Mouse (Mus musculus) thymus, adult 2 months (tissue): ENCODE data around the gene Atp10a. TPM values are rescaled to one million over a fixed set of nuclear protein-coding genes. Genes with fewer than 3 reads are reported as not detected.
"Not testable (repeated sequence)": the region's sequence is repeated elsewhere in the genome, so short reads cannot be mapped to it uniquely, and the experiment has no call there.

Experiments used
- DNase-seq: peaks from one replicate; pipeline ENCODE4 v3.0.0; 2021
- H3K27ac ChIP-seq: fragments of 200-500 bp; 2 replicates; pipeline ENCODE4 v1.5.1; 2012; ENCODE audit warnings: low read length, control low read depth; ENCODE audit not compliant: control insufficient read depth, insufficient read depth
- H3K27me3 ChIP-seq: fragments of 200-500 bp; 2 replicates; pipeline ENCODE4 v1.6.1; 2012; ENCODE audit warnings: mild to moderate bottlenecking, low read length, moderate library complexity, mixed read lengths; ENCODE audit not compliant: control insufficient read depth, insufficient read depth
- H3K36me3 ChIP-seq: fragments of 200-500 bp; 2 replicates; pipeline ENCODE4 v1.6.1; 2012; ENCODE audit warnings: mild to moderate bottlenecking, low read length, moderate library complexity; ENCODE audit not compliant: control insufficient read depth, insufficient read depth
- H3K4me1 ChIP-seq: fragments of 200-500 bp; replicated peaks from 2 replicates; pipeline ENCODE4 v1.6.1; 2012; ENCODE audit warnings: low read length; ENCODE audit not compliant: control insufficient read depth, insufficient read depth
- H3K4me3 ChIP-seq: fragments of 200-500 bp; 2 replicates; pipeline ENCODE4 v1.5.1; 2012; ENCODE audit warnings: mild to moderate bottlenecking, low read length, control low read depth, moderate library complexity; ENCODE audit not compliant: control insufficient read depth, insufficient read depth
- CTCF ChIP-seq: fragments of 200-500 bp; IDR thresholded peaks from 2 replicates; pipeline ENCODE4 v1.5.1; 2012; ENCODE audit warnings: mild to moderate bottlenecking, control low read depth, low read length, moderate library complexity, borderline replicate concordance; ENCODE audit not compliant: control insufficient read depth, poor library complexity, insufficient read depth; ENCODE audit errors: extremely low read depth
- POLR2A ChIP-seq: fragments of 200-500 bp; IDR thresholded peaks from 2 replicates; pipeline ENCODE4 v1.6.1; 2012; ENCODE audit warnings: mild to moderate bottlenecking, low read length, control low read depth, moderate library complexity; ENCODE audit not compliant: control insufficient read depth, poor library complexity, insufficient read depth; ENCODE audit errors: extremely low read depth
- WGBS: fragments of 180-500 bp; shearing (Covaris S2); methylation state at CpG from one replicate; pipeline ENCODE4 v1.1.7; 2018; 5-methylcytosine and 5-hydroxymethylcytosine counted together
- polyA plus RNA-seq: library from polyadenylated mRNA; depleted of rRNA; stranded (reverse); fragments of >200 nt; gene quantifications from 2 replicates; pipeline ENCODE4 v1.2.3, GENCODE M21; 2012

Gene Atp10a
- polyA plus RNA-seq, 1 experiment, result 54.8 TPM

DNA sequence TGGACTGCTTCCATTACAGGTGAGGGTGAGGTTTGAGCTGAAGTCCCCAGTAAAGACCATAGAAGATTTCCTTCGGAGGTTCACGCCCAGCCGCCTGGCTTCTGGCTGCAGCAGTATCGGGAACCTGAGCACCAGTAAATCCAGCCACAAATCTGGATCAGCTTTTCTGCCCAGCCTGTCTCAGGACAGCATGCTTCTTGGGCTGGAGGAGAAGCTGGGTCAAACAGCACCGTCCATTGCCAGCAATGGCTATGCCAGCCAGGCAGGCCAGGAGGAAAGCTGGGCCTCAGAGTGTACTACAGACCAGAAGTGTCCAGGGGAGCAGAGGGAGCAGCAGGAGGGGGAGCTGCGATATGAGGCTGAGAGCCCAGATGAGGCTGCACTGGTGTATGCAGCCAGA, 141.3 kb downstream of the Atp10a start:
- no peaks in the 10 kb centered on the region for H3K4me1 ChIP-seq
- no peak overlapping the region for H3K27ac ChIP-seq
- peaks cover 59% of the 10 kb centered on the region for H3K36me3 ChIP-seq
- no peak for DNase-seq
- no peak overlapping the region for H3K4me3 ChIP-seq
- TF ChIP-seq POLR2A, result no peak
- no peak for TF ChIP-seq CTCF
- H3K27me3 ChIP-seq, result no peaks in the 10 kb centered on the region
- over 99% methylated on average over 6 of the region's 6 CpGs for WGBS

DNA sequence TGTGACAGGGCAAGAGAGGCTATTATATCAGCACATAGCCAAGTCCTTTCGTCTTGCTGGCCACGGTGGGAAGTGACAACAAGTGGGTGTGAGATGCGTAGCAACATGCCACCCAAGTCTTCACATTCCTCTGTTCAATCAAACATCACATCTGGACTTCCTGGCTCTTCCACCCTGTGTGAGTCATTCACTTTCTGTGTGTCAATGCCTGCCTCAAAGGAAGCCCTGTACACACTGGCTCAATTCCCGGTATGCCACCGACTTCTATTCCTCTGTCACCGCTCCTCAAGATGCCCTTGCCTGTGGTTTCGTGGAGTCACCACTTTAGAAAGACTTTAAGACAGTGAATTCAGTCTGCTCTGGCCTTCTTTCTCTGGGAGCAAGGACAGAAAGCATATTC, 144.9 kb downstream of the Atp10a start:
- H3K4me1 ChIP-seq, result no peaks in the 10 kb centered on the region
- peaks cover 63% of the 10 kb centered on the region for H3K36me3 ChIP-seq
- WGBS, result 97% methylated on average over 7 of the region's 7 CpGs
- no peak for DNase-seq
- H3K4me3 ChIP-seq, result no peak overlapping the region
- no peaks in the 10 kb centered on the region for H3K27me3 ChIP-seq
- TF ChIP-seq POLR2A, result no peak
- TF ChIP-seq CTCF, result no peak
- H3K27ac ChIP-seq, result no peak overlapping the region

DNA sequence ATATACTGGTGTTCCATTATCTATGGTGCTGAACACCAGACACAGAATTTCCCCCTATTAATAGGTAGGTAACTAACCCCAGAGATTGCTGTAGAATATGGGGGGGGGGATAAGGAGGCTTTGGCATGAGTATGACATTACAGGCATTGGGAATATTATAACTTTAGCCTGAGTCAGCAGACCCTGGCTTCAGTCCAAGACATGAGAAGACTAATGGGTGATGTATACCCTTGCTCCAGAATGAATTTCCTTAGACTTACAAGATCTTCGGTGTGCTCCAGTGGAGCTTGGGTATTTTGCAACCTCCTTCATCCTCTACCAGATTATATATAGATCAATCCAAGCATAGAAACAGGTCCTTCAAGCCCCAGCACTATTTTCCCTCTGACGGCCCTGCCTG, 145.8 kb downstream of the Atp10a start:
- no peaks in the 10 kb centered on the region for H3K4me1 ChIP-seq
- no peak for DNase-seq
- H3K27me3 ChIP-seq, result no peaks in the 10 kb centered on the region
- no peak overlapping the region for H3K4me3 ChIP-seq
- H3K27ac ChIP-seq, result no peak overlapping the region
- 90% methylated on average over 2 of the region's 2 CpGs for WGBS
- H3K36me3 ChIP-seq, result peaks cover 60% of the 10 kb centered on the region
- no peak for TF ChIP-seq CTCF
- TF ChIP-seq POLR2A, result no peak

DNA sequence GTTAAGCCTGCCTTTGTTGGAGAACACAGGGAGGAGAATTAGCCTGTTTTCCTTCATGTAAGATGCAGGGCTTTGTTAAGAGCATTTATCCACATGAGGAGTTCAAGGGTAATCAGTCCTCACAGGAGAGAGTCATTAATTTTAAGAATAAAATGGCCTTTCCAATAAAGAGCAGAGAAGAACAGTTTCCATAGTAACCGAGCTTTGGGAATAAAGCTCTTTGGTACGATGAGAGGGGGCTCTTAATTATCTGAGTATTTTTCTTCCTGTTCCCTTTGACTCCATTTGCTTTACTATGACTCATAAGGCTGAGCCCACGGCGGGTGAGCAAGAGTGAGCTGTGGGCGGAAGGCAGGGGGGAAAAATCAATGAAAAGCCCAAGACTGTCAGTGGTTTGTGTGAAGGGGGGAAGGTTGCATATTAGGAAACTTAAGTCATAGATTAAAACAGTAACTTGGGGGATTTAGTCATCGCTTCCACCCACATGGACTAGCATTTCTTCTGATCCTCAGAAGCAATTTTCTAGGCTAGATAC, 166.2 kb downstream of the Atp10a start:
- Histone ChIP-seq H3K4me1 (no peaks in the 10 kb centered on the region), H3K36me3 (peaks cover 56% of the 10 kb centered on the region), H3K4me3 (no peak overlapping the region), H3K27me3 (no peaks in the 10 kb centered on the region), H3K27ac (no peak overlapping the region)
- no peak for DNase-seq
- WGBS, result 89% methylated on average over 6 of the region's 6 CpGs
- TF ChIP-seq POLR2A (no peak), CTCF (no peak)

DNA sequence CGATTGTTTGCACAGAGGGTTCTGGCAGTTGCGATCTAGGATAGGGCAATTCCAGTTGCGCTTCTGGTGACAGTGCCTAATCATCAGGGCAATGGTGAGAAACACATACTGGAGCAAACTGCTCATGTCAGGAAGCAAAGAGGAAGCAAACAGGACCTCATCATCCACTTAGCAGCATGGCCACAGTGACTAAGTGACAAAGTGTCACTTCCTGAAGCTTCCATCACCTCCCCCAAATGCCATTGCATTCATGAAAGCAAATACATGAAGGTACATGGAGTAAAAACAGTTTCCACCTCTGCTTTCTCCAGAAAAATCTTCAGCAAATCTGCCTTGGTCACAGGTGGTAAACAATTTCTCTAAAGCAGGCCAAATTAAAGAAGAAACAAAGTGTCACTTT, 168.7 kb downstream of the Atp10a start:
- H3K4me3 ChIP-seq, result no peak overlapping the region
- TF ChIP-seq POLR2A (no peak), CTCF (no peak)
- no peak for DNase-seq
- no peaks in the 10 kb centered on the region for H3K4me1 ChIP-seq
- peaks cover 57% of the 10 kb centered on the region for H3K36me3 ChIP-seq
- 98% methylated on average over 3 of the region's 3 CpGs for WGBS
- no peaks in the 10 kb centered on the region for H3K27me3 ChIP-seq
- no peak overlapping the region for H3K27ac ChIP-seq

DNA sequence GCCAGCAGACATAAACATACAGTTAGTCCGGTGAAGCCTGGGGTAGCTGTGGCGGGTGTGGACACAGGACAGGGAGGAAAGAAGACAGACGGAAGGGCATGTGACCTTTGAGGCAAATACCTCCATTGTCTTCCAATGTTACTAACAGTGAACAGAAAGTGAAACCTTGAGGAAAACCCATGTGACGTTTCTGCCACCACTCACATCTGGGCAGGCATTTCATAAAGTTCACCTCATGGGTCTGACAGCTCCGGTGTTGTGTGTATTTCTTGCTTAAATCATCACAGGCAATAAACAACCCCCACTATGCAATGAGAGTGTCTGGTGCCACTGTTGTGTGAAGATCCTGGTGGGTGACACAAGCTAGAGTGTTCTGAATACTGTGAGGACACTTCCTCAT, 173.1 kb downstream of the Atp10a start:
- DNase-seq, result no peak
- Histone ChIP-seq H3K27me3 (no peaks in the 10 kb centered on the region), H3K4me3 (no peak overlapping the region), H3K4me1 (no peaks in the 10 kb centered on the region), H3K36me3 (peaks cover 33% of the 10 kb centered on the region), H3K27ac (no peak overlapping the region)
- 77% methylated on average over 5 of the region's 5 CpGs for WGBS
- TF ChIP-seq CTCF (no peak), POLR2A (no peak)

DNA sequence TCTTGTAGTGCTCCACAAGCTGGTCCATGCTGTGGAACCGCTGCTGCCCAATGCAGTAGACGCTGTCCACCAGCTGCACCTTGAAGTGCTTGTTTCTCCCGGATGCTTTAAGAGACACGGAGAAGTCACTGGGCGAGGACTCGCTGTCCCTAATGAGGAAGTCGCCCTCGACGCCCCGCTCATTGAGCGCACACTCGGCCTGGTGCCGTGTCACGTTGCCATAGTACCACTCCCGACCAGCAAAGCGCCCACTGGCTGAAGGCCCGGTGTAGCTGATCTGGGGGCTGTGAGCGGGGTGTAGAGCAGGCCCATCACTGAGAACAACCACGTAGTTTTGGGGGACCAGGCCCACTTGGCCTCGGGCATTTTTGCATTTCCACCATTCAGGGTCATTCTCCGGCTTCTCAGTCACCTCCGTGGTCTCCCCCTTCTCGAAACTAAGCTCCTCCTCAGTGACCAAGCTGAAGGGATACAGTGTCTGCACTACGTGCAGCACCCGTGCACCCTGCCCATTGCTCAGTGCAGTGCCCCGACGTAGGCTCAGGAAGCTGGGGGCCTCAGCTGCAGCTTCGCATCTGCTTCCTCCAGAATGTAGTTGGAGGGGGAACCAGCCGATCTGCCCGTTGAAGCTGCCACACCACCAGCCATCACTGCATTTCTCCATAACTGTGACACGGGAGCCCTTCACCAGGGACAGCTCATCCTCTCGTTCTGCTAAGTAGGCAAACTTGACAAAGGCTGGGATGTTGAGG, 181.1 kb downstream of the Atp10a start:
- peak; percentile 10 for DNase-seq
- peak overlapping the region; percentile 26 for H3K4me3 ChIP-seq
- WGBS, result 24% methylated on average over 32 of the region's 32 CpGs
- H3K36me3 ChIP-seq, H3K27ac ChIP-seq, H3K27me3 ChIP-seq: not testable (repeated sequence)
- H3K4me1 ChIP-seq, result peaks cover 11% of the 10 kb centered on the region
